Mouse (Mus musculus) hindbrain, embryonic 16.5 days (tissue): ENCODE data around the gene Vmn1r85. TPM values are rescaled to one million over a fixed set of nuclear protein-coding genes. Genes with fewer than 3 reads are reported as not detected.
A peak's percentile ranks its signal among the peaks of the same experiment; 100 is the strongest.
"Not testable (repeated sequence)": the region's sequence is repeated elsewhere in the genome, so short reads cannot be mapped to it uniquely, and the experiment has no call there.

Experiments
- ATAC-seq: fragments of 200-750 bp; cut with Nextera tagmentation; 2 replicates; pipeline ENCODE4 v1.8.0; 2017; ENCODE audit warnings: moderate TSS enrichment, moderate library complexity
- H3K27ac ChIP-seq: fragments of 300-500 bp; sonication (generic); 2 replicates; pipeline ENCODE4 v1.5.1; 2014; ENCODE audit warnings: low read depth, mild to moderate bottlenecking, control low read depth, low read length, moderate library complexity
- H3K27me3 ChIP-seq: fragments of 300-500 bp; sonication (generic); replicated peaks from 2 replicates; pipeline ENCODE4 v1.6.1; 2014; ENCODE audit warnings: low read length; ENCODE audit not compliant: control insufficient read depth, insufficient read depth
- H3K36me3 ChIP-seq: fragments of 300-500 bp; sonication (generic); 2 replicates; pipeline ENCODE4 v1.6.1; 2014; ENCODE audit warnings: mild to moderate bottlenecking, low read length, moderate library complexity, mixed read lengths; ENCODE audit not compliant: control insufficient read depth, insufficient read depth
- H3K4me1 ChIP-seq: fragments of 300-500 bp; sonication (generic); 2 replicates; pipeline ENCODE4 v1.6.1; 2014; ENCODE audit warnings: low read depth, low read length; ENCODE audit not compliant: control insufficient read depth, insufficient read depth
- H3K4me2 ChIP-seq: fragments of 300-500 bp; sonication (generic); 2 replicates; pipeline ENCODE4 v1.6.1; 2014; ENCODE audit warnings: mild to moderate bottlenecking, low read length, control low read depth, moderate library complexity
- H3K4me3 ChIP-seq: fragments of 300-500 bp; sonication (generic); 2 replicates; pipeline ENCODE4 v1.5.1; 2014; ENCODE audit warnings: mild to moderate bottlenecking, low read length, control low read depth, moderate library complexity
- H3K9ac ChIP-seq: fragments of 300-500 bp; sonication (generic); 2 replicates; pipeline ENCODE4 v1.6.1; 2014; ENCODE audit warnings: low read depth, mild to moderate bottlenecking, control low read depth, low read length, moderate library complexity
- H3K9me3 ChIP-seq: fragments of 300-500 bp; sonication (generic); 2 replicates; pipeline ENCODE4 v1.6.1; 2014; ENCODE audit warnings: mild to moderate bottlenecking, low read length, moderate library complexity; ENCODE audit not compliant: control insufficient read depth
- WGBS: fragments of 180-500 bp; shearing (Covaris S2); extraction: QIAGEN DNeasy Blood & Tissue Kit; methylation state at CpG from one replicate; pipeline ENCODE4 v1.1.7; 2014; 5-methylcytosine and 5-hydroxymethylcytosine counted together
- polyA plus RNA-seq: library from polyadenylated mRNA; unstranded; fragments of >200 nt; fragmentation: Nextera tagmentation; extraction: Ambion mirVana; gene quantifications from 2 replicates; pipeline ENCODE4 v1.2.1, GENCODE M21; 2015

The Vmn1r85 gene
- polyA plus RNA-seq, result 0.34 TPM in 2 replicates

GRCm38 (mm10) chr7:13095073-13095472 lies at the start of gene Vmn1r85:
TSS of gene Vmn1r85 (minus strand) at chr7:13095173.
- WGBS, result 60% methylated on average over 3 of the region's 3 CpGs
- Histone ChIP-seq H3K9ac (no peak within 1 kb of the TSS), H3K27me3 (no peaks in the 10 kb centered on the region), H3K4me3 (no peak within 1 kb of the TSS), H3K4me2 (no peak within 1 kb of the TSS), H3K27ac (no peak within 1 kb of the TSS), H3K36me3 (no peaks in the 10 kb centered on the region), H3K4me1 (no peaks in the 10 kb centered on the region), H3K9me3 (no peaks in the 10 kb centered on the region)
- no peak for ATAC-seq

DNA sequence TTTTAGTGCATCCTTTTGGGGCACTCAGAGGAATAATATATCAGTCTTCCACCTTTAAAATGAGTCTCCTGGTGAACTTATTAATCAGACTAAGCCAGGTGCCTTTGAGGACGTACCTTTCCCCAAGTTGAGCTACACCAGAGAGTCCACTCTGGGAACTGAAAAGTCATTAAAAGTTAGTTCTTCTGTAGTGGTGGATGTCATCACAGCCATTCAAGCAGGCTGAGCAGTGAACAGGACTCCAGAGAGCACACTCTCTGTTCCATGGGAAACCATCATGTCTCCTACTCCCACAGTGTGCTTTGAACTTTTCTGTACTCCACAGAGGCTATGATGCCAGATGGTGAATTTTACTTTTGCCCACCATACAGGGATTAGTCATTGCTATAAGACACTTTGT lies 45.1 kb upstream of the Vmn1r85 start, which contains the start of gene Vmn1r87:
Gene Vmn1r87, minus strand, starts transcription at position 101 of the 400 bp plus-strand sequence.
- Histone ChIP-seq H3K36me3 (no peaks in the 10 kb centered on the region), H3K9ac (no peak within 1 kb of the TSS), H3K4me3 (no peak within 1 kb of the TSS), H3K4me2 (no peak within 1 kb of the TSS), H3K27me3 (no peaks in the 10 kb centered on the region), H3K9me3 (no peaks in the 10 kb centered on the region), H3K27ac (no peak within 1 kb of the TSS), H3K4me1 (no peaks in the 10 kb centered on the region)
- 95% methylated on average over 1 of the region's 1 CpGs for WGBS
- ATAC-seq, result no peak

DNA sequence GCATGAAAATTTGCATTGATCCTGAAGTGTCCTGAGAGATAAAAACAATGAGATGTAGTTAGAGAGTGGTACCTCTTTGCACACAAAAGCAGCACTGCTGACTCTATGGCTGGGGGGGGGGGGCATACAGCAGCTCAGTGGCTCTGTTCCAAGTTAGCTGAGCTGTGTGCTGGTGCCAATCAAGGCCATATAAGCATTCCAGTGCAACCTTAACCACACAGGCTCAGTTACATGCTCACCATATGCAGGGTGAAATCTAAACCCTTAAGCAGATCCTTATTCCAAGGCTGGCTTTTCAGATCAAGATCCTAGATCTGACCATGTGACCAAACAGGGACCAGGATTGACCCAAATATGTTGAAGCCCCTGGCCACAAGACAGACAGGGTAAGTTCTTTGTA lies 42.4 kb upstream of the Vmn1r85 start:
- H3K4me2 ChIP-seq, result no peak overlapping the region
- H3K9ac ChIP-seq, result no peak overlapping the region
- no peaks in the 10 kb centered on the region for H3K27me3 ChIP-seq
- H3K4me3 ChIP-seq, result no peak overlapping the region
- no peak overlapping the region for H3K27ac ChIP-seq
- no peaks in the 10 kb centered on the region for H3K36me3 ChIP-seq
- no peaks in the 10 kb centered on the region for H3K4me1 ChIP-seq
- H3K9me3 ChIP-seq, result peaks cover 2% of the 10 kb centered on the region; the same call in 1 of the 2 replicates
- no peak for ATAC-seq

DNA sequence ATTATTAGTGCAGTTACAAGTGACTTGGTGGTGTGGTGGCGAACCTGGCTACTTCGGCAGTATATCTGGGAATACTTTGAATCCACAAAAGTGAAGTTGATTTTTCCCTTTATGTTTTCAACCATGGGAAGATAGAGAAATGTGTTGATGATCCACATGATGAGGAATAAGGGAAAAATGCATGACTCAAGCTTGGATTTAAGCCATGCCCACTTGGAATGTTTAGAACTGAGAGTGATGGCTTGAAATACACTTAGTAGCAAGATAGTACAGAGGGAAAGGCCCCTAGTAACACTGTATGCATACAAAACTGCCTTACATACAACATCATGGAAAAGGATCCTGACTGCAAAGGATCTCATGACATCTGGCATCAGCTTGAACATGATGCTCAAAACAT lies 36.9 kb upstream of the Vmn1r85 start:
- no peaks in the 10 kb centered on the region for H3K36me3 ChIP-seq
- no peak overlapping the region for H3K9ac ChIP-seq
- no peak overlapping the region for H3K27ac ChIP-seq
- no peaks in the 10 kb centered on the region for H3K4me1 ChIP-seq
- WGBS, result 92% methylated on average over 2 of the region's 2 CpGs
- H3K4me2 ChIP-seq, result no peak overlapping the region
- no peak overlapping the region for H3K4me3 ChIP-seq
- no peak for ATAC-seq
- H3K9me3 ChIP-seq, result peaks cover 2% of the 10 kb centered on the region; the same call in 1 of the 2 replicates
- H3K27me3 ChIP-seq, result no peaks in the 10 kb centered on the region

DNA sequence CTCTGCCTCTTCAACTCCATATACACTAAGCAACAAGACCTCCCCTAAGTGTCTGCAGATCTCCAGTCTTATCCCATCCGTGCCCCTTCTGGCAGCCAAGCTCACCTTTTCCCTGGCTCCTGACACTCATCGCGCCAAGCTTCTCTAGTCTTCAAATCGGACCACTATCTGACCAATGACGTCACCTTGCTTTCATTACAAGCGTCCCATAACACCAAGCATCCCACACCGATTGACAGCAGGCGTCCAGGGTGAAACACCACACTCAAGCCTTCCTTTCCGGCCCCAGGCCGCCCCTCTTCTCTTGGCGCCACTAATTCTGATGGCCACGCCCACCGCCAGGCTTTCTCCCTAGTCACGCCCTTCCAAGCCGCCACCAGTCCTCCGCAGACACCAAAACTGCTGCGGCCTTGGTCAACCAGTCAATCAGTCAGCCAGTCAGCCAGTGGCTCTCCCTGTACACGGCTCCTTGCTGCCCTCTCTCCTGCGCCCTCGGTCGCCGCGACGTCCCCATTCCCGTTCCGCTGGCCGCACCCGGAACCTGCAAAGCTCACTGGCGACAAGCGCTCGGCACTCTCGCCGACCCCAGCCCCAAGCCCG lies 28.7 kb upstream of the Vmn1r85 start:
- ATAC-seq, result peak; percentile 98
- H3K9ac ChIP-seq, result peak overlapping the region; percentile 41; the same call in 1 of the 2 replicates
- H3K4me1 ChIP-seq, H3K9me3 ChIP-seq, H3K27ac ChIP-seq, H3K36me3 ChIP-seq, H3K27me3 ChIP-seq: not testable (repeated sequence)
- 0% methylated on average over 14 of the region's 34 CpGs for WGBS
- peak overlapping the region; percentile 31 for H3K4me3 ChIP-seq
- peak overlapping the region; percentile 49 for H3K4me2 ChIP-seq

DNA sequence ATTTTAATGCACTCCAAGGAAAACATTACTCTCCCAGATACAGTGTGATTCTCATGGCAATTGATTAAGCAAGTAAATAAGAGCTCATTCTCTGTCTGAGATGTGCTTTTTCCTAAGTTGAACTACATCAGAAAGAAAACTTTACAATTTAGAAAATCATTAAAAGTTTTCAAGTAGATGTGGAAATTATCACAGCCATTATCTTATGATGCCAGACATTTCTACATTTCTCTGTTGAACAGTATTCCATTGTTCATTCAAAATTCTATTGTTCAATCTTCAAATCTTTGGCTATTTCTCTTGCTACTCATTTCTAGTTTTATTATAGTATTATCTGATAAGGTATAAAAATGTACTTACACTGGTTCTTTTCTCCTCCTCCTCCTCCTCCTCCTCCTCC lies 24.8 kb upstream of the Vmn1r85 start, which contains the start of gene Vmn1r86:
Gene Vmn1r86, minus strand, starts transcription at position 101 of the 400 bp plus-strand sequence.
- no peaks in the 10 kb centered on the region for H3K9me3 ChIP-seq
- no peak within 1 kb of the TSS for H3K4me2 ChIP-seq
- H3K4me1 ChIP-seq, result no peaks in the 10 kb centered on the region
- H3K27me3 ChIP-seq, result no peaks in the 10 kb centered on the region; the same call in 1 of the 2 replicates
- no peak for ATAC-seq
- no peak within 1 kb of the TSS for H3K4me3 ChIP-seq
- H3K36me3 ChIP-seq, result no peaks in the 10 kb centered on the region
- H3K9ac ChIP-seq, result no peak within 1 kb of the TSS
- H3K27ac ChIP-seq, result no peak within 1 kb of the TSS

GRCm38 (mm10) chr7:13072293-13072692 lies 22.7 kb downstream of the Vmn1r85 start:
- Histone ChIP-seq H3K27me3 (no peaks in the 10 kb centered on the region), H3K4me1 (no peaks in the 10 kb centered on the region), H3K36me3 (no peaks in the 10 kb centered on the region), H3K27ac (no peak overlapping the region), H3K4me2 (no peak overlapping the region), H3K4me3 (no peak overlapping the region), H3K9ac (no peak overlapping the region), H3K9me3 (no peaks in the 10 kb centered on the region)
- no peak for ATAC-seq
- 63% methylated on average over 5 of the region's 5 CpGs for WGBS

DNA sequence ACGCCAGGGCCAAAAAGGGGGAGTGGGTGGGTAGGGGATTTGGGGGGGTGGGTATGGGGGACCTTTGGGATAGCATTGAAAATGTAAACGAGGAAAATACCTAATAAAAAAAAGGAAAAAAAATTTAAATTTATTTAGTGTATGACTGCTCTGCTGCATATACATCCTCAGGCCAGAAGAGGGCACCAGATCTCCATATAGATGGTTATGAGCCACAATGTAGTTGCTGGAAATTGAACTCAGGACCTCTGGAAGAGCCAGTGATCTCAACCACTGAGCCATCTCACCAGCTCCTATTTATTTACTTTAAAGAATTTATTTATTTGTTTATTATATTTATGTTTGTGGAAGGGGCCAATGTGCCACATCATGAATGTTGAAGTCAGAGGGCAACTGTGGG lies 31.6 kb downstream of the Vmn1r85 start:
- H3K4me2 ChIP-seq, H3K9ac ChIP-seq, H3K27ac ChIP-seq, H3K4me1 ChIP-seq, H3K36me3 ChIP-seq, ATAC-seq, H3K9me3 ChIP-seq, H3K27me3 ChIP-seq, H3K4me3 ChIP-seq: not testable (repeated sequence)
- 60% methylated on average over 2 of the region's 2 CpGs for WGBS

- Histone ChIP-seq H3K27ac (no peak overlapping the region), H3K4me2 (no peak overlapping the region), H3K27me3 (no peaks in the 10 kb centered on the region), H3K9me3 (no peaks in the 10 kb centered on the region), H3K4me1 (no peaks in the 10 kb centered on the region; the same call in 1 of the 2 replicates), H3K36me3 (no peaks in the 10 kb centered on the region), H3K9ac (no peak overlapping the region), H3K4me3 (no peak overlapping the region)
- 92% methylated on average over 9 of the region's 9 CpGs for WGBS
- no peak for ATAC-seq
These were observed 35.4 kb downstream of the Vmn1r85 start for GRCm38 (mm10) chr7:13059536-13059935.
